Mouse (Mus musculus) stomach, embryonic 14.5 days (tissue): ENCODE results near the gene Trim17. TPM values are rescaled to one million over a fixed set of nuclear protein-coding genes. Genes with fewer than 3 reads are reported as not detected.

ENCODE experiments used
- ATAC-seq: fragments of 200-750 bp; cut with Nextera tagmentation; 2 replicates; pipeline ENCODE4 v1.8.0; 2017; ENCODE audit warnings: low read depth, moderate TSS enrichment; ENCODE audit not compliant: insufficient number of reproducible peaks, insufficient read depth, low FRiP score
- H3K27ac ChIP-seq: fragments of 300-500 bp; sonication (generic); 2 replicates; pipeline ENCODE4 v1.5.1; 2014; ENCODE audit warnings: mild to moderate bottlenecking, low read length, moderate library complexity, mixed read lengths
- H3K27me3 ChIP-seq: fragments of 300-500 bp; sonication (generic); 2 replicates; pipeline ENCODE4 v1.6.1; 2014; ENCODE audit warnings: low read length, control low read depth, mixed read lengths; ENCODE audit not compliant: control insufficient read depth, insufficient read depth
- H3K36me3 ChIP-seq: fragments of 300-500 bp; sonication (generic); 2 replicates; pipeline ENCODE4 v1.6.1; 2014; ENCODE audit warnings: mild to moderate bottlenecking, control low read depth, low read length, moderate library complexity, mixed read lengths; ENCODE audit not compliant: control insufficient read depth, insufficient read depth
- H3K4me1 ChIP-seq: fragments of 300-500 bp; sonication (generic); 2 replicates; pipeline ENCODE4 v1.6.1; 2014; ENCODE audit warnings: low read length, control low read depth, mixed read lengths; ENCODE audit not compliant: control insufficient read depth, insufficient read depth
- H3K4me2 ChIP-seq: fragments of 300-500 bp; sonication (generic); replicated peaks from 2 replicates; pipeline ENCODE4 v1.6.1; 2014; ENCODE audit warnings: low read depth, low read length, control low read depth
- H3K4me3 ChIP-seq: fragments of 300-500 bp; sonication (generic); 2 replicates; pipeline ENCODE4 v1.5.1; 2014; ENCODE audit warnings: low read depth, low read length, control low read depth
- H3K9ac ChIP-seq: fragments of 300-500 bp; sonication (generic); replicated peaks from 2 replicates; pipeline ENCODE4 v1.6.1; 2014; ENCODE audit warnings: low read depth, mild to moderate bottlenecking, control low read depth, low read length, moderate library complexity, mixed read lengths
- H3K9me3 ChIP-seq: fragments of 300-500 bp; sonication (generic); 2 replicates; pipeline ENCODE4 v1.6.1; 2016; ENCODE audit warnings: low read depth, low read length, control low read depth; ENCODE audit not compliant: control insufficient read depth
- WGBS: fragments of 180-500 bp; shearing (Covaris S2); extraction: QIAGEN DNeasy Blood & Tissue Kit; methylation state at CpG from one replicate; pipeline ENCODE4 v1.1.7; 2014; 5-methylcytosine and 5-hydroxymethylcytosine counted together
- polyA plus RNA-seq: library from polyadenylated mRNA; unstranded; fragments of >200 nt; fragmentation: Nextera tagmentation; extraction: Ambion mirVana; gene quantifications from 2 replicates; pipeline ENCODE4 v1.2.1, GENCODE M21; 2014

Trim17 gene
- polyA plus RNA-seq, 1 experiment from 2014 or later = 0.20 TPM

DNA sequence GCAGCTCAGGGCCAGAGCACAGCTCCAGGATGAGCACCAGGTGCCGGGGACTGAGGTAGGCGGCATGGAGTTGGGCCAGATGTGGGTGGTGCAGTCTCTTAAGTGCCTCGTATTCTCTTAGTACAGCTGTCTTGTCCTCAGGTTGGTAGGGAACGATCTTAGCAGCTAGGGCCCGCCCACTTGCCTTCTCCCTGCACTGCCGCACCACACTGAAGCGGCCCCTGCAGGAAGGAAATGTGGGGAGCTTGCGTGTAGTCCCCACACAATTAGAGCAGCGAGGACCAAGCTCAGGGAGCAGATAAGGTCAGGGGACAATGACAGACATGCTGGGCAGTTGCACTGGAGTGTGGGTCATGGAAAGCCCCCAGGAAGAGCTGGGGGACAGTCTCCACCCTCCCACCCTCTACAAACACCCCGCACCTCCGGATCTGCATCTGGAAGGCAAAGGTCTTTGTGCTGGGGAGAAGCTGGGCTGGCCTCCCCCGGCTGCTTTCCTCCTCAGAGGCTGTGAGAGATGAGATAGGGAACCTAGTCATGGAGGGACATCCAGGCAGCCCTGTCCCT lies 41.4 kb downstream of the Trim17 start:
- Histone ChIP-seq H3K4me3 (no peak overlapping the region), H3K4me1 (0 out of 2 replicates have a peak, but pooled peaks cover 5% of the 10 kb centered on the region), H3K9ac (no peak overlapping the region), H3K36me3 (peaks cover 2% of the 10 kb centered on the region; the same call in 1 of the 2 replicates), H3K27ac (no peak overlapping the region), H3K4me2 (no peak overlapping the region), H3K9me3 (no peaks in the 10 kb centered on the region), H3K27me3 (no peaks in the 10 kb centered on the region)
- ATAC-seq = no peak
- 49% methylated on average over 12 of the region's 12 CpGs for WGBS

DNA sequence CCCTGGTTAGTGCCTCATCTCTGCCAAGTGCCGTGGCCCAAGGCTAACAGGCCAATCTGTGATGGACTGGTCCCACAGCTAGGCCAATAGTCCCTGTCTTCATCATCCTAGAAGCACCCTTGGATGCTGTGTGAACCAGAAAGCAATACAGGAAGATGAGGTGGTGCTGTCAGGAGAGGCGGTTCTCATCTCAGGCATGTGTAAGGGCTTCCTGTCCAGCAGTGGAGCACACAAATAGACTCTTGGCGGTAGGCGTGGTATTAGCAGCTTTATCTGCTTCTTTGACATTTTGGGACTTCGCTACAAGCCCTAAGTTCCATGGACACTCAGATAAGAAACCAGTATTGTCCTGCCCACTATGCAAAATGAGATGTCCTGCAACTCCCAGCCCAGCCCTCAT lies 43.1 kb downstream of the Trim17 start:
- no peaks in the 10 kb centered on the region for H3K27me3 ChIP-seq
- ATAC-seq = no peak
- no peak overlapping the region for H3K4me2 ChIP-seq
- 0 out of 2 replicates have a peak, but pooled peaks cover 5% of the 10 kb centered on the region for H3K4me1 ChIP-seq
- H3K36me3 ChIP-seq = no peaks in the 10 kb centered on the region
- H3K9me3 ChIP-seq = no peaks in the 10 kb centered on the region
- no peak overlapping the region for H3K4me3 ChIP-seq
- H3K9ac ChIP-seq = no peak overlapping the region
- H3K27ac ChIP-seq = no peak overlapping the region
- WGBS = 80% methylated on average over 5 of the region's 5 CpGs

DNA sequence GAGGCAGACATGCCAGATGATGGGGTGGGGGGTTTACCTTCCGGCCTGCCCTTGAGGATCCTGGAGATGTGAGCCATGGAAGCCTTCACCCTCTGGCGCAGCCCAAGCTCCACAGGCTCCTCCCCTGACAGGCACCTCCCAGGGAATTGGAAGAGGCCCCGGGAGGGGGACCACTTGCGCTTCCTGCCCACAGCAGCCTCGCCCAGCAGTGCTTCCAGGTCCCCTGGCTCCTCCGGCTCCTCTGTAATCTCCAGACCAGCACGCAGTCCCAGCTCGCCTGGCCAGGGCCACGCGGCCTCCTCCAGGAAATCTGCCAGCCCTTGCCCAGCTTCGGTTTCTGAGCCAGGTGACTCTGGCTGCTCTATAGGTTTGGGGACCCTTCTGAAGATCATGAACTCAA lies 44.7 kb downstream of the Trim17 start:
- Histone ChIP-seq H3K27ac (no peak overlapping the region), H3K4me1 (0 out of 2 replicates have a peak, but pooled peaks cover 5% of the 10 kb centered on the region), H3K9me3 (no peaks in the 10 kb centered on the region), H3K4me2 (no peak overlapping the region), H3K36me3 (no peaks in the 10 kb centered on the region), H3K9ac (no peak overlapping the region), H3K27me3 (no peaks in the 10 kb centered on the region), H3K4me3 (no peak overlapping the region)
- no peak for ATAC-seq
- WGBS = 35% methylated on average over 11 of the region's 11 CpGs

DNA sequence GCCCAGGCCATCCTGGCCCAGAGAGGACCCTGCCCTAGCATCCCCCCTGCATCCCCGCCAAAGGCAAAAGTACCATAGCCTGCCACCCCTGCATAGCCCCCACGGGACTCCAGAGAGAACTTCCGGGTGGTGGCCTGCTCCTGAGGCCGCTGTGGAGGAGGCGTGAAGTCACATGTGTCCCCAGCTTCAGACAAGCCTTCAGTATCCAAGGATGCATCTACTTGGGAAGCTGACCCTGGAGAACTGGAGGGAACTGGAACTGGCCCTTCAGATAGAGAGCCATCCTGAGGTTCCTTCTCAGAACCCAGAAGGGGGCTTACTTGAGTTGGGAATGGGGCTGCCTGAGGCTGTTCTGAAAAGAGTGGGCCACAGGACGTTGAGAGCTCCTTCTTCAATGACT lies 45.3 kb downstream of the Trim17 start:
- Histone ChIP-seq H3K36me3 (no peaks in the 10 kb centered on the region), H3K27me3 (no peaks in the 10 kb centered on the region), H3K4me3 (no peak overlapping the region), H3K27ac (no peak overlapping the region), H3K4me1 (0 out of 2 replicates have a peak, but pooled peaks cover 5% of the 10 kb centered on the region), H3K9me3 (no peaks in the 10 kb centered on the region), H3K4me2 (no peak overlapping the region), H3K9ac (no peak overlapping the region)
- 84% methylated on average over 6 of the region's 6 CpGs for WGBS
- ATAC-seq = no peak

DNA sequence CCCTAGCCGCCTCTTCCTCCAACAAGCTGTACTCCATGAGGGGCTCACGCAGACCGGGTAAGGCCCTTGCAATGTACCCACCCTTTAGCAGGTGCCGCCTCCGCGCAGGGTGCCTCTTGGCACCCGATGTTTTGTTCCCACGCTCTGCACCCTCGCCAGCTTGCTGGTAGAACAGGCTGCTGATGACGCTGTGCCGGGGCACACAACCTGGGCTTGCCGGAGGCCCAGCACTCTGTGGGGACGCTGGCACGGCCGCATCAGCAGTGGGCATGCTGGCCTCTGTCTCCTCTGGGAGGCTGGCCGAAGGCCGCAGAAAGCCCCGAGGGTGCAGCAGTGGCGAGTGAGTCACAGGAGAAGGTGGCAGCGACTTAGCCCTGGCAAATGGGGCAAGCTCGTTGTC lies 46.1 kb downstream of the Trim17 start:
- Histone ChIP-seq H3K27ac (no peak overlapping the region), H3K4me2 (no peak overlapping the region), H3K36me3 (no peaks in the 10 kb centered on the region), H3K4me1 (0 out of 2 replicates have a peak, but pooled peaks cover 5% of the 10 kb centered on the region), H3K9ac (no peak overlapping the region), H3K9me3 (no peaks in the 10 kb centered on the region), H3K4me3 (no peak overlapping the region), H3K27me3 (no peaks in the 10 kb centered on the region)
- ATAC-seq = no peak
- WGBS = 90% methylated on average over 21 of the region's 21 CpGs

DNA sequence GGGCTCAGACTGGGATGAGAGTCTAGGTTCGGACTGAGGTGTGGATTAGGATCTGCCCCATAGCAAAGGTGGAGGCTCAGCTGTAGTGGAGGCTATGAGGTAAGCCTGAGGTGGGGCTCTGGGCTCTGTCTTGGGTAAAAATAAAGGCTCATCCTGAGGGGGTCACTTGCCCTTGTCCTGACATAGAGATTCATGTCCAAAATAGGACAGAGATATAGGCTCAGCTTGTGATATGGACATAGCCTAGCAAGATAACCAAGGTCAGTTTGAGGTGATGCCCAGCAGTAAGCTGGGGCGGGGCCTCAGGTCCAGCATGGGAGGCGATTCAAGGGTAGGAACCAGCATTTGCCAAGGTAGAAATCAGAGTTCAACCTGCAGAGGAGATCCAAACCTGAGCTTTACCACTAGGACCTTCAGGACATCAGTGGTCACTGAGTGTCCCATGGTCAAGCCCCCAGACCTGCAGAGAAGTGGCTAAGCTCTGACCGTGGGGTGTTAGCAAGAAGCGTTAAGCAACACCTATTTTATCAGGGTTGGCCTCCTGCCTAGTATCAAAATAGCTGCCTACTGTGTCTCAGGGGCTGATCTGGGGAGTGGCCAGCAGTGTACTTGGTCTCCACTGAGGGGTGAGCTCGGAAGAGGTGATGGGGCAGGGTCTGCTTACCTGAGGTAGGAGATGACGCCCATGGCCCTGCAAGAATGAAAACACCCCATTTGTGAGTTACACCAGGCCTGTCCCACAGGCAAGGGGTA lies 48.0 kb downstream of the Trim17 start:
- ATAC-seq = no peak
- H3K9ac ChIP-seq = no peak overlapping the region
- H3K4me2 ChIP-seq = no peak overlapping the region
- no peaks in the 10 kb centered on the region for H3K27me3 ChIP-seq
- 0 out of 2 replicates have a peak, but pooled peaks cover 5% of the 10 kb centered on the region for H3K4me1 ChIP-seq
- H3K36me3 ChIP-seq = no peaks in the 10 kb centered on the region
- no peaks in the 10 kb centered on the region for H3K9me3 ChIP-seq
- 68% methylated on average over 7 of the region's 7 CpGs for WGBS
- H3K4me3 ChIP-seq = no peak overlapping the region
- no peak overlapping the region for H3K27ac ChIP-seq

DNA sequence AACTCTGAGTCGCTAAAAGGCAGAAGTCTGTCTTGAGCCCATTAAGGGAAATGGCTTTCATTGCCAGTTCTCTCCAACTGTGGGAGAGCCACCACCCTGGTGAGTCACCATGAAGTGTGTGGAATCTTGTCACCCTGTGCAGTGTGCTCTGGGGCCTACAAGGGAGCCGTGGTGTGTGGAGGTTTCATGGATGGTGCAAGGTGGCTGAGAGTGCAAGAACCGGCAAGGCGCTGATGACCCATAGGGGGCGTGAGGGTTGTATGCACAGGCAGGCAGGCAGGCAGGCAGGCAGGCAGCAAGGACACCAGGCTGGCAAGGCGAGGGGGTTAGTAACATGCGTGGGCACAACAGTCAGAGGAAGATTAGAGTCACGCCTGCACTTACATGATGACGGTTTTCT lies 60.6 kb downstream of the Trim17 start:
- no peak overlapping the region for H3K4me2 ChIP-seq
- H3K36me3 ChIP-seq = no peaks in the 10 kb centered on the region
- H3K27ac ChIP-seq = no peak overlapping the region
- WGBS = 35% methylated on average over 9 of the region's 9 CpGs
- H3K9me3 ChIP-seq = no peaks in the 10 kb centered on the region
- no peaks in the 10 kb centered on the region for H3K4me1 ChIP-seq
- H3K27me3 ChIP-seq = no peaks in the 10 kb centered on the region
- ATAC-seq = no peak
- no peak overlapping the region for H3K4me3 ChIP-seq
- no peak overlapping the region for H3K9ac ChIP-seq
